Mouse (Mus musculus) stomach, embryonic 14.5 days (tissue): ENCODE results near the gene Adap2. TPM values are rescaled to one million over a fixed set of nuclear protein-coding genes. Genes with fewer than 3 reads are reported as not detected.

Experiments
- ATAC-seq: fragments of 200-750 bp; cut with Nextera tagmentation; 2 replicates; pipeline ENCODE4 v1.8.0; 2017; ENCODE audit warnings: low read depth, moderate TSS enrichment; ENCODE audit not compliant: insufficient number of reproducible peaks, insufficient read depth, low FRiP score
- H3K27ac ChIP-seq: fragments of 300-500 bp; sonication (generic); 2 replicates; pipeline ENCODE4 v1.5.1; 2014; ENCODE audit warnings: mild to moderate bottlenecking, low read length, moderate library complexity, mixed read lengths
- H3K27me3 ChIP-seq: fragments of 300-500 bp; sonication (generic); 2 replicates; pipeline ENCODE4 v1.6.1; 2014; ENCODE audit warnings: low read length, control low read depth, mixed read lengths; ENCODE audit not compliant: control insufficient read depth, insufficient read depth
- H3K36me3 ChIP-seq: fragments of 300-500 bp; sonication (generic); 2 replicates; pipeline ENCODE4 v1.6.1; 2014; ENCODE audit warnings: mild to moderate bottlenecking, control low read depth, low read length, moderate library complexity, mixed read lengths; ENCODE audit not compliant: control insufficient read depth, insufficient read depth
- H3K4me1 ChIP-seq: fragments of 300-500 bp; sonication (generic); 2 replicates; pipeline ENCODE4 v1.6.1; 2014; ENCODE audit warnings: low read length, control low read depth, mixed read lengths; ENCODE audit not compliant: control insufficient read depth, insufficient read depth
- H3K4me2 ChIP-seq: fragments of 300-500 bp; sonication (generic); replicated peaks from 2 replicates; pipeline ENCODE4 v1.6.1; 2014; ENCODE audit warnings: low read depth, low read length, control low read depth
- H3K4me3 ChIP-seq: fragments of 300-500 bp; sonication (generic); 2 replicates; pipeline ENCODE4 v1.5.1; 2014; ENCODE audit warnings: low read depth, low read length, control low read depth
- H3K9ac ChIP-seq: fragments of 300-500 bp; sonication (generic); replicated peaks from 2 replicates; pipeline ENCODE4 v1.6.1; 2014; ENCODE audit warnings: low read depth, mild to moderate bottlenecking, control low read depth, low read length, moderate library complexity, mixed read lengths
- H3K9me3 ChIP-seq: fragments of 300-500 bp; sonication (generic); 2 replicates; pipeline ENCODE4 v1.6.1; 2016; ENCODE audit warnings: low read depth, low read length, control low read depth; ENCODE audit not compliant: control insufficient read depth
- WGBS: fragments of 180-500 bp; shearing (Covaris S2); extraction: QIAGEN DNeasy Blood & Tissue Kit; methylation state at CpG from one replicate; pipeline ENCODE4 v1.1.7; 2014; 5-methylcytosine and 5-hydroxymethylcytosine counted together
- polyA plus RNA-seq: library from polyadenylated mRNA; unstranded; fragments of >200 nt; fragmentation: Nextera tagmentation; extraction: Ambion mirVana; gene quantifications from 2 replicates; pipeline ENCODE4 v1.2.1, GENCODE M21; 2014

Adap2 gene
- polyA plus RNA-seq, 1 experiment from 2014 or later, result 2.3 TPM

- H3K9me3 ChIP-seq, result no peaks in the 10 kb centered on the region
- no peak for ATAC-seq
- H3K27ac ChIP-seq, result no peak overlapping the region
- H3K4me2 ChIP-seq, result no peak overlapping the region
- H3K4me1 ChIP-seq, result no peaks in the 10 kb centered on the region
- H3K27me3 ChIP-seq, result no peaks in the 10 kb centered on the region
- no peaks in the 10 kb centered on the region; the same call in 1 of the 2 replicates for H3K36me3 ChIP-seq
- WGBS, result 51% methylated on average over 4 of the region's 4 CpGs
- no peak overlapping the region for H3K4me3 ChIP-seq
- no peak overlapping the region for H3K9ac ChIP-seq
Measured at GRCm38 (mm10) chr11:80190280-80190679, 36.4 kb downstream of the Adap2 start.

- WGBS, result 76% methylated on average over 4 of the region's 4 CpGs
- H3K9ac ChIP-seq, result no peak overlapping the region
- no peak overlapping the region for H3K27ac ChIP-seq
- no peaks in the 10 kb centered on the region for H3K4me1 ChIP-seq
- H3K27me3 ChIP-seq, result no peaks in the 10 kb centered on the region
- H3K4me2 ChIP-seq, result no peak overlapping the region
- no peaks in the 10 kb centered on the region; the same call in 1 of the 2 replicates for H3K36me3 ChIP-seq
- H3K9me3 ChIP-seq, result no peaks in the 10 kb centered on the region
- ATAC-seq, result no peak
- H3K4me3 ChIP-seq, result no peak overlapping the region
Measured at GRCm38 (mm10) chr11:80193827-80194226, 39.9 kb downstream of the Adap2 start.

- WGBS, result 86% methylated on average over 7 of the region's 7 CpGs
- Histone ChIP-seq H3K9ac (no peak overlapping the region), H3K4me2 (no peak overlapping the region), H3K27ac (no peak overlapping the region), H3K27me3 (no peaks in the 10 kb centered on the region), H3K36me3 (no peaks in the 10 kb centered on the region), H3K4me3 (no peak overlapping the region), H3K4me1 (no peaks in the 10 kb centered on the region), H3K9me3 (no peaks in the 10 kb centered on the region)
- ATAC-seq, result no peak
Measured at GRCm38 (mm10) chr11:80196351-80196750, 42.4 kb downstream of the Adap2 start.

- no peak overlapping the region for H3K4me2 ChIP-seq
- H3K9ac ChIP-seq, result no peak overlapping the region
- no peaks in the 10 kb centered on the region for H3K9me3 ChIP-seq
- no peaks in the 10 kb centered on the region for H3K27me3 ChIP-seq
- 81% methylated on average over 3 of the region's 3 CpGs for WGBS
- no peaks in the 10 kb centered on the region for H3K36me3 ChIP-seq
- no peak overlapping the region for H3K27ac ChIP-seq
- no peaks in the 10 kb centered on the region for H3K4me1 ChIP-seq
- H3K4me3 ChIP-seq, result no peak overlapping the region
- ATAC-seq, result no peak
Measured at GRCm38 (mm10) chr11:80199316-80199715, 45.4 kb downstream of the Adap2 start.

- Histone ChIP-seq H3K9ac (no peak overlapping the region), H3K36me3 (no peaks in the 10 kb centered on the region), H3K27ac (no peak overlapping the region), H3K27me3 (no peaks in the 10 kb centered on the region), H3K4me1 (no peaks in the 10 kb centered on the region), H3K4me3 (no peak overlapping the region), H3K9me3 (no peaks in the 10 kb centered on the region), H3K4me2 (no peak overlapping the region)
- ATAC-seq, result no peak
- 94% methylated on average over 2 of the region's 2 CpGs for WGBS
Measured at GRCm38 (mm10) chr11:80199773-80200172, 45.9 kb downstream of the Adap2 start.

- Histone ChIP-seq H3K9ac (no peak overlapping the region), H3K27ac (no peak overlapping the region), H3K4me1 (no peaks in the 10 kb centered on the region), H3K4me2 (no peak overlapping the region), H3K4me3 (no peak overlapping the region), H3K36me3 (no peaks in the 10 kb centered on the region), H3K27me3 (no peaks in the 10 kb centered on the region), H3K9me3 (no peaks in the 10 kb centered on the region)
- WGBS, result 78% methylated on average over 1 of the region's 1 CpGs
- ATAC-seq, result no peak
Measured at GRCm38 (mm10) chr11:80200326-80200725, 46.4 kb downstream of the Adap2 start.

GRCm38 (mm10) chr11:80202296-80202695, 48.4 kb downstream of the Adap2 start:
- no peak overlapping the region for H3K4me3 ChIP-seq
- no peaks in the 10 kb centered on the region for H3K9me3 ChIP-seq
- H3K27me3 ChIP-seq, result no peaks in the 10 kb centered on the region
- ATAC-seq, result no peak
- no peak overlapping the region for H3K9ac ChIP-seq
- H3K4me1 ChIP-seq, result no peaks in the 10 kb centered on the region
- H3K36me3 ChIP-seq, result no peaks in the 10 kb centered on the region
- no peak overlapping the region for H3K27ac ChIP-seq
- H3K4me2 ChIP-seq, result no peak overlapping the region
- 74% methylated on average over 6 of the region's 6 CpGs for WGBS

- Histone ChIP-seq H3K36me3 (no peaks in the 10 kb centered on the region), H3K4me3 (no peak overlapping the region), H3K4me1 (no peaks in the 10 kb centered on the region), H3K4me2 (no peak overlapping the region), H3K27ac (no peak overlapping the region), H3K27me3 (no peaks in the 10 kb centered on the region), H3K9ac (no peak overlapping the region), H3K9me3 (no peaks in the 10 kb centered on the region)
- WGBS, result 81% methylated on average over 3 of the region's 3 CpGs
- ATAC-seq, result no peak
Measured at GRCm38 (mm10) chr11:80204037-80204436, 50.1 kb downstream of the Adap2 start.

- Histone ChIP-seq H3K27me3 (no peaks in the 10 kb centered on the region), H3K27ac (no peak overlapping the region), H3K36me3 (no peaks in the 10 kb centered on the region), H3K9me3 (no peaks in the 10 kb centered on the region), H3K9ac (no peak overlapping the region), H3K4me3 (no peak overlapping the region), H3K4me2 (no peak overlapping the region), H3K4me1 (peaks cover 2% of the 10 kb centered on the region; the same call in 1 of the 2 replicates)
- WGBS, result 50% methylated on average over 5 of the region's 5 CpGs
- ATAC-seq, result no peak
Measured at GRCm38 (mm10) chr11:80204941-80205340, 51.0 kb downstream of the Adap2 start.
